Mouse (Mus musculus) embryonic facial prominence, embryonic 10.5 days (tissue): ENCODE results near the gene Foxa2. TPM values are rescaled to one million over a fixed set of nuclear protein-coding genes. Genes with fewer than 3 reads are reported as not detected.

Source experiments
- DNase-seq: peaks from one replicate; pipeline ENCODE4 v3.0.0-alpha.2; 2017; ENCODE audit warnings: low spot score
- H3K27ac ChIP-seq: fragments of 300-500 bp; sonication (generic); replicated peaks from 2 replicates; pipeline ENCODE4 v1.5.1; 2016; ENCODE audit warnings: mild to moderate bottlenecking
- H3K27me3 ChIP-seq: fragments of 300-500 bp; sonication (generic); replicated peaks from 2 replicates; pipeline ENCODE4 v1.6.1; 2016; ENCODE audit warnings: low read depth, mild to moderate bottlenecking; ENCODE audit not compliant: poor library complexity, severe bottlenecking
- H3K36me3 ChIP-seq: fragments of 300-500 bp; sonication (generic); replicated peaks from 2 replicates; pipeline ENCODE4 v1.6.1; 2016; ENCODE audit warnings: mild to moderate bottlenecking, moderate library complexity
- H3K4me1 ChIP-seq: fragments of 300-500 bp; sonication (generic); 2 replicates; pipeline ENCODE4 v1.6.1; 2016
- H3K4me3 ChIP-seq: fragments of 300-500 bp; sonication (generic); 2 replicates; pipeline ENCODE4 v1.5.1; 2016; ENCODE audit warnings: mild to moderate bottlenecking, moderate library complexity
- H3K9me3 ChIP-seq: fragments of 300-500 bp; sonication (generic); 2 replicates; pipeline ENCODE4 v1.6.1; 2016; ENCODE audit warnings: mild to moderate bottlenecking
- WGBS: fragments of 180-500 bp; shearing (Covaris S2); methylation state at CpG from one replicate; pipeline ENCODE4 v1.1.7; 2016; 5-methylcytosine and 5-hydroxymethylcytosine counted together
- polyA plus RNA-seq: library from polyadenylated mRNA; unstranded; fragments of >200 nt; fragmentation: Nextera tagmentation; extraction: Ambion mirVana; gene quantifications from 2 replicates; pipeline ENCODE4 v1.2.1, GENCODE M21; 2016

Gene Foxa2
- 1.8 and 2.4 TPM in 2 replicates for polyA plus RNA-seq

GRCm38 (mm10) chr2:148046799-148047165, at the start of gene Foxa2:
Gene Foxa2 (minus strand): TSS chr2:148046969.
- Histone ChIP-seq H3K27me3 (peaks cover 100% of the 10 kb centered on the region), H3K4me1 (peaks cover 33% of the 10 kb centered on the region), H3K9me3 (no peaks in the 10 kb centered on the region), H3K36me3 (no peaks in the 10 kb centered on the region), H3K4me3 (peak within 1 kb of the TSS; percentile 50), H3K27ac (0 out of 2 replicates have a peak within 1 kb of the TSS, but pooled peaks have one; percentile 44)
- peak; percentile 44 for DNase-seq
- WGBS = 1% methylated on average over 19 of the region's 19 CpGs

- WGBS = 91% methylated on average over 2 of the region's 2 CpGs
- no peak for DNase-seq
- Histone ChIP-seq H3K4me1 (peaks cover 4% of the 10 kb centered on the region; the same call in 1 of the 2 replicates), H3K36me3 (no peaks in the 10 kb centered on the region), H3K9me3 (no peaks in the 10 kb centered on the region), H3K27ac (no peak overlapping the region), H3K4me3 (no peak overlapping the region), H3K27me3 (no peaks in the 10 kb centered on the region)
Measured at GRCm38 (mm10) chr2:148092089-148092488, 45.3 kb upstream of the Foxa2 start.

- H3K9me3 ChIP-seq = no peaks in the 10 kb centered on the region
- H3K27me3 ChIP-seq = no peaks in the 10 kb centered on the region
- H3K4me3 ChIP-seq = no peak overlapping the region
- H3K4me1 ChIP-seq = no peaks in the 10 kb centered on the region
- no peak for DNase-seq
- no peak overlapping the region for H3K27ac ChIP-seq
- WGBS = 69% methylated on average over 6 of the region's 6 CpGs
- no peaks in the 10 kb centered on the region for H3K36me3 ChIP-seq
Measured at GRCm38 (mm10) chr2:148091657-148092056, 44.9 kb upstream of the Foxa2 start.

- Histone ChIP-seq H3K36me3 (no peaks in the 10 kb centered on the region), H3K9me3 (no peaks in the 10 kb centered on the region), H3K27ac (no peak overlapping the region), H3K27me3 (no peaks in the 10 kb centered on the region), H3K4me3 (no peak overlapping the region), H3K4me1 (no peaks in the 10 kb centered on the region)
- no peak for DNase-seq
- WGBS = 80% methylated on average over 2 of the region's 2 CpGs
Measured at GRCm38 (mm10) chr2:148090071-148090470, 43.3 kb upstream of the Foxa2 start.

- H3K27me3 ChIP-seq = peaks cover 4% of the 10 kb centered on the region; the same call in 1 of the 2 replicates
- H3K9me3 ChIP-seq = no peaks in the 10 kb centered on the region
- no peaks in the 10 kb centered on the region for H3K4me1 ChIP-seq
- H3K36me3 ChIP-seq = no peaks in the 10 kb centered on the region
- WGBS = 84% methylated on average over 5 of the region's 5 CpGs
- no peak for DNase-seq
- H3K4me3 ChIP-seq = no peak overlapping the region
- H3K27ac ChIP-seq = no peak overlapping the region
Measured at GRCm38 (mm10) chr2:148085529-148085928, 38.8 kb upstream of the Foxa2 start.

- no peak for DNase-seq
- Histone ChIP-seq H3K36me3 (no peaks in the 10 kb centered on the region), H3K4me3 (no peak overlapping the region), H3K27me3 (peaks cover 4% of the 10 kb centered on the region; the same call in 1 of the 2 replicates), H3K27ac (no peak overlapping the region), H3K4me1 (no peaks in the 10 kb centered on the region), H3K9me3 (no peaks in the 10 kb centered on the region)
- 74% methylated on average over 4 of the region's 4 CpGs for WGBS
Measured at GRCm38 (mm10) chr2:148085126-148085525, 38.4 kb upstream of the Foxa2 start.

GRCm38 (mm10) chr2:148082283-148082682, 35.5 kb upstream of the Foxa2 start:
- no peaks in the 10 kb centered on the region for H3K9me3 ChIP-seq
- H3K4me1 ChIP-seq = no peaks in the 10 kb centered on the region
- H3K4me3 ChIP-seq = no peak overlapping the region
- no peak overlapping the region for H3K27ac ChIP-seq
- WGBS = 23% methylated on average over 8 of the region's 8 CpGs
- no peaks in the 10 kb centered on the region for H3K36me3 ChIP-seq
- peak; percentile 73 for DNase-seq
- H3K27me3 ChIP-seq = peaks cover 4% of the 10 kb centered on the region; the same call in 1 of the 2 replicates

GRCm38 (mm10) chr2:148060705-148061104, 13.9 kb upstream of the Foxa2 start:
- DNase-seq = no peak
- peaks cover 39% of the 10 kb centered on the region for H3K27me3 ChIP-seq
- WGBS = 72% methylated on average over 6 of the region's 6 CpGs
- H3K27ac ChIP-seq = no peak overlapping the region
- no peaks in the 10 kb centered on the region for H3K4me1 ChIP-seq
- H3K9me3 ChIP-seq = no peaks in the 10 kb centered on the region
- H3K4me3 ChIP-seq = no peak overlapping the region
- H3K36me3 ChIP-seq = no peaks in the 10 kb centered on the region

GRCm38 (mm10) chr2:148053411-148053810, 6.6 kb upstream of the Foxa2 start:
- Histone ChIP-seq H3K36me3 (no peaks in the 10 kb centered on the region), H3K9me3 (no peaks in the 10 kb centered on the region), H3K4me1 (peaks cover 7% of the 10 kb centered on the region), H3K27ac (no peak overlapping the region), H3K27me3 (peaks cover 97% of the 10 kb centered on the region), H3K4me3 (no peak overlapping the region)
- WGBS = 2% methylated on average over 6 of the region's 6 CpGs
- no peak for DNase-seq

GRCm38 (mm10) chr2:148048484-148049129, 1.8 kb upstream of the Foxa2 start:
- under 1% methylated on average over 41 of the region's 41 CpGs for WGBS
- Histone ChIP-seq H3K9me3 (no peaks in the 10 kb centered on the region), H3K27ac (no peak overlapping the region), H3K27me3 (peaks cover 100% of the 10 kb centered on the region), H3K4me3 (peak overlapping the region; percentile 45), H3K36me3 (no peaks in the 10 kb centered on the region), H3K4me1 (peaks cover 33% of the 10 kb centered on the region)
- peak; percentile 90 for DNase-seq

- Histone ChIP-seq H3K9me3 (no peaks in the 10 kb centered on the region), H3K4me1 (peaks cover 33% of the 10 kb centered on the region), H3K27me3 (peaks cover 100% of the 10 kb centered on the region), H3K36me3 (no peaks in the 10 kb centered on the region), H3K4me3 (no peak overlapping the region), H3K27ac (no peak overlapping the region)
- no peak for DNase-seq
- WGBS = 4% methylated on average over 8 of the region's 8 CpGs
Measured at GRCm38 (mm10) chr2:148047611-148048010, 842 bp upstream of the Foxa2 start.

- Histone ChIP-seq H3K4me3 (peak overlapping the region; percentile 50), H3K36me3 (no peaks in the 10 kb centered on the region), H3K27ac (0 out of 2 replicates have a peak overlapping the region, but pooled peaks have one; percentile 44), H3K9me3 (no peaks in the 10 kb centered on the region), H3K4me1 (peaks cover 33% of the 10 kb centered on the region), H3K27me3 (peaks cover 100% of the 10 kb centered on the region)
- under 1% methylated on average over 64 of the region's 65 CpGs for WGBS
- peak; percentile 64 for DNase-seq
Measured at GRCm38 (mm10) chr2:148045937-148046798, 601 bp downstream of the Foxa2 start.
